Mouse (Mus musculus): ENCODE measurements around the gene Cdkn1c. TPM values are rescaled to one million over a fixed set of nuclear protein-coding genes. Genes with fewer than 3 reads are reported as not detected.

Gene Cdkn1c
- total and polyA plus RNA-seq, 2 experiments = 2.2 to 2.4 TPM

- TF ChIP-seq POLR2A (IDR thresholded peaks at IDR 0.05; ENCODE audit: extremely low read depth, insufficient read depth, low read length) = no peak
- TF ChIP-seq CTCF (IDR thresholded peaks at IDR 0.05; ENCODE audit: low read depth, low read length) = no peak
- no peak overlapping the region for H3K9ac ChIP-seq (ENCODE audit: low read depth, low read length)
- DNase-seq (ENCODE audit: extremely low read depth, low read depth, low spot score) = no peak
- H3K4me1 ChIP-seq (ENCODE audit: control insufficient read depth, insufficient read depth, low read length) = no peaks in the 10 kb centered on the region
- no peak overlapping the region for H3K4me3 ChIP-seq (ENCODE audit: insufficient read depth, low read depth, low read length)
- no peak overlapping the region for H3K27ac ChIP-seq (replicated peaks; ENCODE audit: insufficient read depth, low read depth, low read length)
- no peaks in the 10 kb centered on the region for H3K36me3 ChIP-seq (ENCODE audit: control insufficient read depth, insufficient read depth, low read length)
- no peaks in the 10 kb centered on the region for H3K27me3 ChIP-seq (ENCODE audit: control insufficient read depth, insufficient read depth, low read length)
- 88% methylated on average over 13 of the region's 13 CpGs for WGBS
- no peaks in the 10 kb centered on the region for H3K79me2 ChIP-seq (ENCODE audit: control insufficient read depth, insufficient read depth, low read length)
Measured at GRCm38 (mm10) chr7:143408615-143409021, 52.2 kb downstream of the Cdkn1c start.

Other genes with a start within 250 kb of the Cdkn1c start
- gene Slc22a18, start 12.7 kb upstream of the Cdkn1c start, total RNA-seq (2014; rRNA removed) = 64.4 and 95.4 TPM in 2 replicates
- 344 and 377 TPM in 2 replicates for gene Slc22a18, start 12.7 kb upstream of the Cdkn1c start, polyA plus RNA-seq (2012; rRNA removed)
- gene Phlda2, start 42.1 kb upstream of the Cdkn1c start, total RNA-seq (2014; rRNA removed) = 0.28 TPM in 1 of 2 replicates, not detected in the other
- gene Phlda2, start 42.1 kb upstream of the Cdkn1c start, polyA plus RNA-seq (2012; rRNA removed) = 0.40 TPM in 1 of 2 replicates, not detected in the other
- 40.7 and 42.0 TPM in 2 replicates for gene Nap1l4, start 88.1 kb upstream of the Cdkn1c start, total RNA-seq (2014; rRNA removed)
- gene Nap1l4, start 88.1 kb upstream of the Cdkn1c start, polyA plus RNA-seq (2012; rRNA removed) = 24.0 and 25.7 TPM in 2 replicates
- gene Cars, start 139.0 kb upstream of the Cdkn1c start, total RNA-seq (2014; rRNA removed) = 13.6 and 17.9 TPM in 2 replicates
- gene Cars, start 139.0 kb upstream of the Cdkn1c start, polyA plus RNA-seq (2012; rRNA removed) = 15.2 and 20.0 TPM in 2 replicates
- 0.37 and 0.87 TPM in 2 replicates for gene Tnfrsf26, start 167.7 kb upstream of the Cdkn1c start, total RNA-seq (2014; rRNA removed)
- gene Tnfrsf26, start 167.7 kb upstream of the Cdkn1c start, polyA plus RNA-seq (2012; rRNA removed) = 0.12 and 0.26 TPM in 2 replicates
- 0.37 and 0.40 TPM in 2 replicates for gene Tnfrsf22, start 188.6 kb upstream of the Cdkn1c start, total RNA-seq (2014; rRNA removed)
- 0.68 and 0.93 TPM in 2 replicates for gene Tnfrsf22, start 188.6 kb upstream of the Cdkn1c start, polyA plus RNA-seq (2012; rRNA removed)
- 0.34 TPM in 1 of 2 replicates, not detected in the other for gene Tnfrsf23, start 224.8 kb upstream of the Cdkn1c start, total RNA-seq (2014; rRNA removed)
- gene Tnfrsf23, start 224.8 kb upstream of the Cdkn1c start, polyA plus RNA-seq (2012; rRNA removed) = 0.49 and 0.54 TPM in 2 replicates